Mouse (Mus musculus) limb, embryonic 13.5 days (tissue): Measurements from ENCODE around the gene Cd24a. TPM values are rescaled to one million over a fixed set of nuclear protein-coding genes. Genes with fewer than 3 reads are reported as not detected.

Experiments
- ATAC-seq: fragments of 200-750 bp; cut with Nextera tagmentation; 2 replicates; pipeline ENCODE4 v1.8.0; 2017; ENCODE audit warnings: low read depth, moderate number of reproducible peaks, moderate TSS enrichment; ENCODE audit not compliant: low FRiP score
- H3K27ac ChIP-seq: fragments of 300-500 bp; sonication (generic); 2 replicates; pipeline ENCODE4 v1.5.1; 2015; ENCODE audit warnings: inconsistent platforms, mild to moderate bottlenecking, moderate library complexity
- H3K27me3 ChIP-seq: fragments of 300-500 bp; sonication (generic); 2 replicates; pipeline ENCODE4 v1.6.1; 2015; ENCODE audit warnings: mild to moderate bottlenecking, inconsistent platforms
- H3K36me3 ChIP-seq: fragments of 300-500 bp; sonication (generic); 2 replicates; pipeline ENCODE4 v1.6.1; 2015; ENCODE audit warnings: inconsistent platforms, mild to moderate bottlenecking, moderate library complexity
- H3K4me1 ChIP-seq: fragments of 300-500 bp; sonication (generic); 2 replicates; pipeline ENCODE4 v1.6.1; 2015; ENCODE audit warnings: inconsistent platforms
- H3K4me2 ChIP-seq: fragments of 300-500 bp; sonication (generic); replicated peaks from 2 replicates; pipeline ENCODE4 v1.6.1; 2015; ENCODE audit warnings: inconsistent platforms, mild to moderate bottlenecking, moderate library complexity
- H3K4me3 ChIP-seq: fragments of 300-500 bp; sonication (generic); 2 replicates; pipeline ENCODE4 v1.5.1; 2015; ENCODE audit warnings: moderate library complexity, mild to moderate bottlenecking, inconsistent platforms
- H3K9ac ChIP-seq: fragments of 300-500 bp; sonication (generic); 2 replicates; pipeline ENCODE4 v1.6.1; 2015; ENCODE audit warnings: mild to moderate bottlenecking, inconsistent platforms
- H3K9me3 ChIP-seq: fragments of 300-500 bp; sonication (generic); 2 replicates; pipeline ENCODE4 v1.6.1; 2016; ENCODE audit warnings: inconsistent platforms
- WGBS: fragments of 180-500 bp; shearing (Covaris S2); methylation state at CpG from one replicate; pipeline ENCODE4 v1.1.7; 2015; 5-methylcytosine and 5-hydroxymethylcytosine counted together
- polyA plus RNA-seq: library from polyadenylated mRNA; unstranded; fragments of >200 nt; fragmentation: Nextera tagmentation; extraction: Ambion mirVana; gene quantifications from 2 replicates; pipeline ENCODE4 v1.2.1, GENCODE M21; 2015

Cd24a gene
- polyA plus RNA-seq: 403 and 448 TPM in 2 replicates

- H3K9me3 ChIP-seq: no peaks in the 10 kb centered on the region
- no peak for ATAC-seq
- H3K27ac ChIP-seq: peak within 1 kb of the TSS; percentile 100
- peaks cover 13% of the 10 kb centered on the region for H3K4me1 ChIP-seq
- H3K4me3 ChIP-seq: peak within 1 kb of the TSS; percentile 83
- no peaks in the 10 kb centered on the region for H3K27me3 ChIP-seq
- H3K4me2 ChIP-seq: peak within 1 kb of the TSS; percentile 76
- under 1% methylated on average over 6 of the region's 6 CpGs for WGBS
- H3K9ac ChIP-seq: peak within 1 kb of the TSS; percentile 97
- H3K36me3 ChIP-seq: peaks cover 18% of the 10 kb centered on the region
Measured at GRCm38 (mm10) chr10:43577997-43578331, at the start of gene Cd24a. Cd24a (plus strand) TSS chr10:43578284.

GRCm38 (mm10) chr10:43534382-43534781 is 43.7 kb upstream of the Cd24a start:
- Histone ChIP-seq H3K4me1 (peaks cover 3% of the 10 kb centered on the region), H3K27ac (no peak overlapping the region), H3K4me3 (no peak overlapping the region), H3K4me2 (no peak overlapping the region), H3K9ac (no peak overlapping the region), H3K27me3 (no peaks in the 10 kb centered on the region), H3K9me3 (no peaks in the 10 kb centered on the region), H3K36me3 (peaks cover 59% of the 10 kb centered on the region)
- no peak for ATAC-seq
- WGBS: 82% methylated on average over 1 of the region's 1 CpGs

GRCm38 (mm10) chr10:43537652-43538051 is 40.4 kb upstream of the Cd24a start:
- H3K9ac ChIP-seq: no peak overlapping the region
- H3K27me3 ChIP-seq: no peaks in the 10 kb centered on the region
- no peak overlapping the region for H3K27ac ChIP-seq
- no peak for ATAC-seq
- H3K36me3 ChIP-seq: peaks cover 28% of the 10 kb centered on the region
- H3K9me3 ChIP-seq: no peaks in the 10 kb centered on the region
- H3K4me2 ChIP-seq: no peak overlapping the region
- H3K4me1 ChIP-seq: peaks cover 11% of the 10 kb centered on the region
- H3K4me3 ChIP-seq: no peak overlapping the region
- WGBS: 94% methylated on average over 7 of the region's 7 CpGs

- ATAC-seq: no peak
- no peak overlapping the region for H3K4me2 ChIP-seq
- peaks cover 17% of the 10 kb centered on the region for H3K36me3 ChIP-seq
- H3K27me3 ChIP-seq: no peaks in the 10 kb centered on the region
- H3K4me1 ChIP-seq: peaks cover 11% of the 10 kb centered on the region
- H3K9me3 ChIP-seq: no peaks in the 10 kb centered on the region
- H3K27ac ChIP-seq: no peak overlapping the region
- H3K9ac ChIP-seq: peak overlapping the region; percentile 45; the same call in 1 of the 2 replicates
- 84% methylated on average over 5 of the region's 5 CpGs for WGBS
- H3K4me3 ChIP-seq: no peak overlapping the region
Measured at GRCm38 (mm10) chr10:43538831-43539230, 39.3 kb upstream of the Cd24a start.

- no peak for ATAC-seq
- H3K27me3 ChIP-seq: no peaks in the 10 kb centered on the region
- H3K9ac ChIP-seq: peak overlapping the region; percentile 91
- 12% methylated on average over 12 of the region's 12 CpGs for WGBS
- H3K36me3 ChIP-seq: peaks cover 17% of the 10 kb centered on the region
- H3K4me3 ChIP-seq: peak overlapping the region; percentile 88
- no peak overlapping the region for H3K27ac ChIP-seq
- peaks cover 11% of the 10 kb centered on the region for H3K4me1 ChIP-seq
- peak overlapping the region; percentile 74 for H3K4me2 ChIP-seq
- no peaks in the 10 kb centered on the region for H3K9me3 ChIP-seq
Measured at GRCm38 (mm10) chr10:43539746-43540310, 38.3 kb upstream of the Cd24a start.

GRCm38 (mm10) chr10:43540442-43541152 is 37.5 kb upstream of the Cd24a start, which contains the start of gene 1700021F05Rik:
1700021F05Rik (minus strand) TSS chr10:43540994.
- peak; percentile 99 for ATAC-seq
- Histone ChIP-seq H3K27ac (peak within 1 kb of the TSS; percentile 79), H3K4me2 (peak within 1 kb of the TSS; percentile 74), H3K9me3 (no peaks in the 10 kb centered on the region), H3K4me3 (peak within 1 kb of the TSS; percentile 88), H3K36me3 (peaks cover 10% of the 10 kb centered on the region), H3K9ac (peak within 1 kb of the TSS; percentile 91), H3K4me1 (peaks cover 11% of the 10 kb centered on the region), H3K27me3 (no peaks in the 10 kb centered on the region)
- 1% methylated on average over 56 of the region's 56 CpGs for WGBS

GRCm38 (mm10) chr10:43541153-43541544 is 36.9 kb upstream of the Cd24a start:
- Histone ChIP-seq H3K27ac (no peak overlapping the region), H3K4me2 (peak overlapping the region; percentile 74), H3K4me3 (peak overlapping the region; percentile 88), H3K9ac (0 out of 2 replicates have a peak overlapping the region, but pooled peaks have one; percentile 19), H3K27me3 (no peaks in the 10 kb centered on the region), H3K4me1 (peaks cover 11% of the 10 kb centered on the region), H3K9me3 (no peaks in the 10 kb centered on the region), H3K36me3 (peaks cover 4% of the 10 kb centered on the region)
- peak; percentile 6 for ATAC-seq
- 49% methylated on average over 7 of the region's 8 CpGs for WGBS

- Histone ChIP-seq H3K9ac (no peak overlapping the region), H3K9me3 (no peaks in the 10 kb centered on the region; the same call in 1 of the 2 replicates), H3K4me1 (peaks cover 4% of the 10 kb centered on the region; the same call in 1 of the 2 replicates), H3K4me2 (no peak overlapping the region), H3K36me3 (no peaks in the 10 kb centered on the region), H3K27me3 (no peaks in the 10 kb centered on the region), H3K27ac (no peak overlapping the region), H3K4me3 (no peak overlapping the region)
- 65% methylated on average over 5 of the region's 5 CpGs for WGBS
- no peak for ATAC-seq
Measured at GRCm38 (mm10) chr10:43549411-43549810, 28.7 kb upstream of the Cd24a start.

- Histone ChIP-seq H3K27me3 (no peaks in the 10 kb centered on the region), H3K4me3 (no peak overlapping the region), H3K9ac (no peak overlapping the region), H3K9me3 (no peaks in the 10 kb centered on the region; the same call in 1 of the 2 replicates), H3K4me1 (peaks cover 4% of the 10 kb centered on the region; the same call in 1 of the 2 replicates), H3K36me3 (no peaks in the 10 kb centered on the region), H3K4me2 (no peak overlapping the region), H3K27ac (no peak overlapping the region)
- WGBS: 20% methylated on average over 3 of the region's 3 CpGs
- no peak for ATAC-seq
Measured at GRCm38 (mm10) chr10:43550923-43551322, 27.2 kb upstream of the Cd24a start.

GRCm38 (mm10) chr10:43551388-43551787 is 26.7 kb upstream of the Cd24a start:
- no peak for ATAC-seq

GRCm38 (mm10) chr10:43557630-43558165 is 20.4 kb upstream of the Cd24a start:
- ATAC-seq: no peak
- Histone ChIP-seq H3K27ac (no peak overlapping the region), H3K4me1 (no peaks in the 10 kb centered on the region), H3K36me3 (no peaks in the 10 kb centered on the region), H3K27me3 (no peaks in the 10 kb centered on the region), H3K9me3 (no peaks in the 10 kb centered on the region; the same call in 1 of the 2 replicates), H3K4me3 (no peak overlapping the region), H3K4me2 (no peak overlapping the region), H3K9ac (no peak overlapping the region)
- WGBS: 80% methylated on average over 5 of the region's 5 CpGs

More at GRCm38 (mm10) chr10:43551388-43551787, 26.7 kb upstream of the Cd24a start:
- H3K4me1 ChIP-seq: peaks cover 4% of the 10 kb centered on the region; the same call in 1 of the 2 replicates
- no peaks in the 10 kb centered on the region for H3K27me3 ChIP-seq
- WGBS: 19% methylated on average over 3 of the region's 3 CpGs
- H3K9ac ChIP-seq: no peak overlapping the region
- no peaks in the 10 kb centered on the region for H3K36me3 ChIP-seq
- H3K9me3 ChIP-seq: no peaks in the 10 kb centered on the region; the same call in 1 of the 2 replicates
- no peak overlapping the region for H3K4me2 ChIP-seq
- H3K4me3 ChIP-seq: no peak overlapping the region
- no peak overlapping the region for H3K27ac ChIP-seq

GRCm38 (mm10) chr10:43559313-43559712 is 18.8 kb upstream of the Cd24a start:
- no peak overlapping the region for H3K9ac ChIP-seq
- H3K4me1 ChIP-seq: no peaks in the 10 kb centered on the region
- ATAC-seq: no peak
- no peak overlapping the region for H3K4me2 ChIP-seq
- WGBS: 81% methylated on average over 11 of the region's 11 CpGs
- no peaks in the 10 kb centered on the region for H3K9me3 ChIP-seq
- no peak overlapping the region for H3K27ac ChIP-seq
- H3K27me3 ChIP-seq: no peaks in the 10 kb centered on the region
- no peak overlapping the region for H3K4me3 ChIP-seq
- no peaks in the 10 kb centered on the region for H3K36me3 ChIP-seq
